Mouse (Mus musculus) B cell, adult 2 months (primary cell): ENCODE data around the gene Cmss1.

Experiments used
- DNase-seq, 2 experiments: peaks; one replicate each; pipeline ENCODE4 v3.0.0; 2022

Cmss1 gene

DNA sequence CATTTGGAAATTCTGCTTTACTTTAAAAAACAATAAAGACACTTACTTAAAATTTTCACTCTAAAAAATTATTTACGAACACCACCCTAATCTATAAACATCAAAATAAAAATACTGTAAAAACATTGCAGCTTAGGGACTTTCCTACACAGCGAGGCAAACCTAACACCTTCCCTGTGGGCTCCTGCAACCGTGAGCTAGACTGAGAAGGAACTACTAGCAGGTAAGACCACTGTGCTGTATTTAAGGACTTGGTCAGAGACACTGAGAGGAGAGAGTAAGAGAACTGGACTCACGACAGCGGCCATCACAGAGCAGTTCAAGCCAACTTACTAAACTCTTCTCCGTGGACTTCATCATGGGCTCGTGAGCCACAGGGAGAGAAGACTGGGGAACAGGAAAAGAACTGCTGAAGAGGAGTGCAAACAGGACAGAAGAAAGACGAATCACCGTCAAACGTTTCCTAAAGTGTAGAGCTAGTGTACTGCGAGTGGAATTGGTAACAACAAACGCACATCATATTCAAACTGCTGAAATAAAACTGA lies 136.3 kb downstream of the Cmss1 start:
- DNase-seq = peak; percentile 38 to 40

DNA sequence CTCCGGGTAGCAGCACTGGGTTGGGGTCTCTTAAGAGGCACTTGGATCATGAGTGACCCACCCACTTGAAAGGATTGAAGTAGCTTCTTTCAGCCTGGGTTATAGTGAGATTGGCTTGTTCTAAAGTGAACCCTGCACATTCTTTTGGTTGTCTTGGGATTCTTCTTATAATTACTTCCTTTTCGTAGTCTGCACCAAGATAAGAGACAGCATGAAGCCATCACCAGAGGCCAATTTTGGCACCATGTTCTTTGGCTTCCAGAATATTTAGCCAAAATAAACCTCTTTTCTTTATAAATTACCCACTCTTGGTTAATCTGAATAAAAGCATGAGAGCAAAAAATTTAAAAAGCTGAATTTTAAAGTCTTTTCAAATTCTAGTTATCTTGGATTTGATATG lies 136.8 kb downstream of the Cmss1 start:
- DNase-seq = no peak

DNA sequence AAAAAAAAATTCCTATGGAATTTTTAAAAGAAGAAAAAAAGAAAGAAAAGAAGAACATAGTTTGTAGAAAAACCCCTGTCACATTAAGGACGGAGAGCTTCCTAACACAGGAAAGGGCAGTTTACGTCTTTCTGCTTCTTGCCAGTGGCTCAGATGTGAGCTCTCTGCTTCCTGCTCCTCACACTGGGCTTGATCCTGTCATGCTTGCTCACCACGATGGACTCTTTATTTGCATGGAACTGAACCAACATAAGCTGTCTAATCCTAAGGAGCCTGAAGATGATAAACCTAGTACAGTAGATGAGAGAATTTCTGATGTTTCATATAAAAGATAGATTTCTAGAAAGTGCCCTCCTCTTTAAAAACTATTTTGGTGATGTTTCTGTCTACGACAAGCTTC lies 137.4 kb downstream of the Cmss1 start:
- no peak for DNase-seq

DNA sequence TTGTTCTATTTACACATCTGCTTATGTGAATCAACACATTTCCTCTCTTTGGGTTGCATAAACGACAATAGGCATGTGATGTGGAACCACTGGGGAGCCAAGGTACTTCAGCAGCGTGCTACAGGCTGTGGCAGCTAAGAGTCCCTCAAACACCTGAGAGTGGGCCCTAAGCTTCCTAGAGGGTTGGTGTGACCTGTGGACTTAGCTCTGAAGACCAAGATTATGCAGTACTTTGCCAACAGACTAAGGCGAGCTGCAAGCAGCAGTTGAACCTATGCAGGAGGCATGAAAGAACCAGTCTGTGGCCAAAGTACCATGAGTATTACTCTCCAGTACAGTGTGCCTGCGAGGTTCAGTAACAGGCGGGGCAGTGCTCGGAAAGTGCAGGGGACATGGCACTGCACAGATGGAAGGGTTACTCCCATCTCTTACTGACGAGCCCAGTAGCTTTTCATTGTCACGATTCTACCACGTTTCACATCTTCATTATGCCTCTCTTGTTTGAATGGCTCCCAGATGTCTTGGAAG lies 141.2 kb downstream of the Cmss1 start:
- no peak for DNase-seq

DNA sequence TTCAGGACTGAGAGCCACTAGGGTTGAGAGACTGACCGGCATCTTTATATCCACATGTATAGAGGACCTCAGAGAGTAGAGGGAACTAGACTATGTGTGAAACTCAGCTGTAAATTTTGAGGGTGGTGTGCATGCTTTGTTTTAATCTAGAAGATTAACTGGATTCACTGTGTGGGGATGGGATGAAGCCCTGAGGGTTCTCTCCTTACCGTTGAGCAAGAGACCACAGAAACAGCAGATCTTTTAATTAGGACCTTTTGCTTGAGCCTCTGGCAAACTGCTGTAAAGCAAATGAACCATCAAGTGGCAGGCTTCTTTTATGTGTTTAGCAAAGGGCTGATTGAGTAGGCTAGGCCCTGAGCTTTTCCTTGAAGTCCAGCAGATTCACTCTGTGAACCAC lies 150.7 kb downstream of the Cmss1 start:
- no peak for DNase-seq

DNA sequence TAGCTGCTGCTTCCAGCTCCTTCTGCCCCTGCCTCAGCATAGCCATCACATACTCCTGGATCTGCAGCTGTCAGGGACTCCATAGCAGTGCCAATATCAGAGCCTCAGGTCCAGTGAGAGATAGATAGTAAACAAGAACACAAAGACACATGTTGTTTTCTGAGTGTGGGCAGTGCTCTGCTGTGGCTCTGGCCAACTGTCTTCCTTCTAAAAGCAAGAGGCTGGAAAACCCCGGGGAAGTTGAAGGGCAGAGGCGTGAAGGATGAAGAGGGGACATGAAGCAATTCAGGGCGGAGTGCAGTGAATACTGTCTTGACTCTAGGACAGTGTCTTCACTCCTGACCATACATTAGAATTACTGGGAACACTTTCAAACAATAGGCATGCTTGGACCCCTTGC lies 151.1 kb downstream of the Cmss1 start:
- DNase-seq = no peak

DNA sequence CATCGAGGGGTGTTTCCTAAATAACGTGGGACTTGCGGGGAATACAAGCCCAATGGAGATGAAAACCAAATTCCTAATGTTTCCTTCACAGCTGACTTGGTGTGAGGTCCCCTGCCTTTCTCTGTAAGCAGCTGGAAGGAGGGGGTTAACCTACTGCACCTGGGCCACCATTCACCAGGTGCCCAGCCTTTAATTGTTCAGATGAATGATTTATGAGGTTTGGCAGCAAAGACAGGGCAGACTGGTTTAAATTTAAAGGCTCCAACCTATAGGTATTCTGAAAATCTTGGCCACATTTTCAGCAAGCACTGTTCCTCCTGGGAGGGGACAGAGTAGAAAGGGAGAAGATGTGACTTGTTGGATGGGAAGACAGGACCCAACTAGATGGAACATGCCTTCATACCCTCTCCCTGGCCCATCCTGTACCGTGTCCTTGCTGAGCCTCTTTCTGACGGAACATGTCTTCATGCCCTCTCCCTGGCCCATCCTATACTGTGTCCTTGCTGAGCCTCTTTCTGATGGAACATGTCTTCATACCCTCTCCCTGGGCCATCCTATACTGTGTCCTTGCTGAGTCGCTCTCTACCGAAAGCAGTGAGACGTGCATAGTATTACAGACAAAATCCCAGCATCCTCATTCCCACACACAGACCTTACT lies 152.4 kb downstream of the Cmss1 start:
- DNase-seq = no peak

DNA sequence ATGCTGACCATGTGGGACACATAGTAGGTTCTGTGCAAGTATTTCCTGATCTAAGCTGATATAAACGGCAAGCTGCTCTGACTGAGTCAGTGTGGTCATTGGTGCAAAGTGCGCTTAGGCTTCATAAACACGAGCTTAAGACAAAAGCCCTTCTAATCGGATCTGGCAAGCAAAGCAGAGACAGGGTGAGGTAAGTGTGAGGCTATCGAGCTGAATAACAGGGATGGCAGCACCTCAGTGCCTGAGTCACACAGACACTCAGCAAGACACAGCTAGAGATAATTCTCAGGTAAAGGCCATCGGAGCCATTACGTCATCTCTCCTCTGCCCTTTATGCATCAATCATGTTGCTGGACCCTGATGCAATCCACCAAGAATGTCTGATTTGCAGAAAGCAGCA lies 153.7 kb downstream of the Cmss1 start:
- no peak for DNase-seq

DNA sequence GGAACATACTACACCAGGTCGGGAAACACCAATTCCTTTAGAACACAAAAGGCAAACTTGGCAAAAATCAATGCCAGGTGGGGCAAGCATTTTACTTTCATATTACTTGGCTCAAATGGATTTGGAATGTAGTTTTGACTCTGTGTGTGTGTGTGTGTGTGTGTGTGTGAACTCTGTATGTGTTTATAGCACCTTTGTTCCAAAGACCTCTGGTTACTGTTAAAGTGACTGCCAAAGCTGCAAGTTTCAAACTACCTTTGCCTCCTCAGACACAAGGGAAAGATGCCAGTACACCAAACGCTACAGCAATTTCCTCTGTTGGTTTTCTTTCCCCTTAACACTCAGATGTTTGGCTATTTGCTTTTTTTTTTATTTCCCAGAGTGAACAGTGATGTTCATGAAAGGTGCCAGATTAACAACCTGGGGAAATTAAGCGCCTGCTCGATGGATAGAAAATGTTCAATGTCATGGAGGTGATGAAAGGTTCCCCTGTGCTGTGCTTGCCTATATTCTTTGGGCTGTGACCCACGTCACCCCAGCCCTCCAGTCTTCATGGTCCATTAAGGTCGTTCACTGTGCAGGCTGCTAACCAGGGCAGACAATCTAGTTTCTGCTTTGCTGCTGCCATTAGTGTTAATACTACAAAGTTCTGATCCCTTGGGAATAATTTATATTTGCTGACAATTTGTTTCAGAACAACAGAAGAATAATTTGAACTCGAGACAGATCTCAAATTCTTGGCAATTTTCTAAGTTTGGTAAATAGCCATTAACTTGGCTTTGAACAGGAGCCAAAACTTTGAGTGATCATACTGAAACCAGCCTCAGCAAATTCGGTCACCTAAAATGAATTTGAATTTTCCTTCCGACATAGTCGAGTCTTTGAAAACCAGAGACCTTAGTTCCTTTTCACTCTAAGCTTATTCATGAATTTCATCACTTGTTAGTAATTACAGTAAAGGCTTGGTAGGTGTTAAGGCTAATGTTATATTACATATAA lies 161.3 kb downstream of the Cmss1 start:
- peak in 1 of 2 experiments; percentile 15 for DNase-seq

DNA sequence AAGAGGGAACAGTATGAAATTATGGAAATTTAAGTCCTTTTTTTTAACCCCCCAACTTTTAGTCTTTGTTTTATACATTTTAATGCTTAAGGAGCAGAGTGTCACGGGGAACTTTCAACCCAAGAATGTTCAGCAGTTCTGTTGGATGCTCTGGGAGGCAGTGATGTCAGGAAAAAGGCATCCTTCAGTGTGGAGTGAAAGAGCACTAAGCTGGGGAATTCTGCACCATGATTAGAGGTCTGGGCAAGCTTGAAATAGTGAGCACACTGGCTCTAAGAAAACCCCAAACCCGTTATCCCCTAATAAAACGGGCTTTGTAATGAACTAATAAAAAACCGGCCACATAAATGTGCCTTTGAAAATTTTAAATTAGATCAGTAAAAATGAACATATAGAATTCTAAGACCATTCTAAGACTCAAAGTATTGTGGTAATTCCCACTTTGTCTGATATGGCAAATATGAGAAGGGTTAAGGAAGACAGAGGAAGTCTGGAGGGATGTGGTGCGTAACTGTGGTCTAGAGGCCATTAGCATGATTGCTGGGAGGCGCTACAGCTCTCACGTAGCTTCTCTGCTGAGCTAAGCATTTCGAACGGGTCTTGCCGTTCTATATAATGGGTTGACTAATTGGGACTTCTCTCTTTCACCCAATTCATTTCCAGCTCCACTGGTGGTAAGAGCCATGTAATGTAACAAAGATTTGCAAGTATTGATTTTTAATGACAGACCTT lies 165.8 kb downstream of the Cmss1 start:
- DNase-seq = peak; percentile 21 to 29

DNA sequence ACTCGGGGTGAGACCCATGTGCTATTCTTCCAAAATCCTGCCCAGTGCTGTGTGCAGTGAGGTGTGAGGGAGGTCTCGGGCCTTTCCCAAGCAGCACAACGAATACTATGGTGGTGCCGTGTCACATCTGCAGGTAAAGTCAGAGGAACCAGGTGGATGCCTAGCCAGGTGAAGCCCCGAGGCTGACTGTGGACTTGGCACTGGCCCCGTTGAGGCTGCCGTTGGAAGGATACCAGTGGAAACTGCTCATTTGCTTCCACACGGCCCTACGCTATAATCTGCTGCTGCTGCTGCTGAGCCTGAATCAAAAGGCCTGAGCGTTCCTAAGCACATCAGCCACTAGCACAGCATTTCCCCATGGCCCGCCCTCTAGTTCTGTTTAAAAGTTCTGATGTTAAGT lies 167.5 kb downstream of the Cmss1 start:
- DNase-seq = no peak

DNA sequence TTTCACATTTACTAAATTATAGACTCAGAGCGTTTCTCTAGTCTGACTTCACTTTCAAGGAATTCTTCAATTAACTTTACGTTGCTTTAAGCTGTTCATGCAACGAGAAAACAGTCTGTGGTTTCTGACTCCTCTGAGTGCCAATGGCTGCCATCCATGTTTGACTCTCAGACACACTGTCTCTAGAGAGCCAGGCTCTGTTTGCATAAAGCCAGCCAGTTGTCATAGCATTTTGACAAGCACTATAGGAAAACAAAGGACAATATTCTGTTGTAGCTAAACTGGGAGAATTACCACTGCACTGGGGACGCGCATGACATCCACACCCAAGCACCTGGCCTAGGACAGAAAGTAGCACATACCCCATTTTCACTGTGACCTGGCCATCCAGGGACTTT lies 168.4 kb downstream of the Cmss1 start:
- no peak for DNase-seq

DNA sequence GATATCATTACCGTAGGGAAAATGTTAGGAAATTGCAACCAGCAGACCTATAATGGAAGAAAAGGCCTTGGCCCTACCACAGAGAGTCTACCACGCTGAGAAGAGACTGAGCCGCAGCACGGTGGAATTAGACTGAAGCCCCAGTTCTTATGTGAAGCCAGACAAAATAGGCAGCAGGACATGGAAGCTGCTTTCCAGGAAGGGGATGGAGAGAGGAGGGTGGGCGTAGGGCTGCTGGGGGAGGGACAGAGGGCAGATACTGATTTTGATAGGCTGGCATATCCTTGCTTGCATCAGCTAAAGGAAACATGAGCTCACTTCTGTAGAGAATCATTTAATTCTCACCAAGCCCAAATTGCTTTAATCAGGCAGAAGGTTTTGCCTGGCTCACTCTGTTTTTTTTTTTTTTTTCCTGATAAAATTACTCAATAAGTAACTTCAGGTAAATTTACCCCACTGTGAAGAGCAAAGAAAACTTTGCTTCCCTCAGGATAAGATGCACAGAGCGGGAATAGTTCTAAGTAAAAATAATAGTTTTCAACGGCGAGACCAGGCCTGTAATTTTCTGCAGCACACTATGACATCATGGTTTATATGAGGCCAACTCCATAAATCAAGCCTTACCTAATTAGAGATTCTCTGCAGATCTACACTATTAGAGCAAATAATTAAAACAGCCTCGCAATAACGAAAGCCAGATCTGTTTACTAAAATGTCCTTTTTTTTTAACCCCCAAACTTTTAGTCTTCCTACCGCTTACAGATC lies 169.0 kb downstream of the Cmss1 start:
- no peak for DNase-seq

DNA sequence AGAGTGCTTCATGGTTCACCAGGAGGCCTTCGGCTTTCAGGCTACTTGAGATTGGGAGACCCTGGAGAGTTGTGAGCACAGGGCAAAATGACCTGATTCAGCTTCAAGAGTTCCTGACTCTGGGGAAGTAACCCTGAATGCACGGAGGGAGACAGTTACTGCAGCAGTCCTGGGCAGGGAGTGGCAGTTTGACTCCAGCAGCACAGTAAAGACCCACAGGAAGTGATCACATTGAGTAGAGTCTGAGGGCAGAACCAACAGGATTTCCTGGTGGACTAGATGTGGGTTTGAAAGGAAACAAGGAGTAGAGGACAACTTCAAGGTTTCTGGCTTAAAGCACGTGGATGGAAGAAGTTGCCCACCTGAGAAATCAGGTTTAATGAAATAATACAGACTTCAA lies 172.0 kb downstream of the Cmss1 start:
- peak; percentile 15 to 29 for DNase-seq

DNA sequence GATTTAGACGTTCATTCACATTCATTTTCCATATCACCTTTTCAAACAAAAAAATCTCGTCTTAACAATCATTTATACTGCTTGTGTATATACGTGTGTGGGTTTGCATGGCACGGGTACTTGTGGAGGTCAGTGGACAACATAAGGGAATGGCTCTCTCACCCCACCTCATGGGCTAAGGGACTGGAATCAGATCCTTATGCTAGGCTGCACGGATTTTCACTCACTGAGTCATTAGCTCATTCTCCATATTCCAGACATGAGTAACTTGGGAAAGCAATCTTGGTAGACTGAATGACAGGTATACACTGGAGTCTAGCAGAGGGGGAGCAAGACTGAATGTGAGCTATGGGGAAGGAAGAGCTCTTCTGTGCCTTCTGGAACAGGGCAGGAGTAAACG lies 173.0 kb downstream of the Cmss1 start:
- no peak for DNase-seq

DNA sequence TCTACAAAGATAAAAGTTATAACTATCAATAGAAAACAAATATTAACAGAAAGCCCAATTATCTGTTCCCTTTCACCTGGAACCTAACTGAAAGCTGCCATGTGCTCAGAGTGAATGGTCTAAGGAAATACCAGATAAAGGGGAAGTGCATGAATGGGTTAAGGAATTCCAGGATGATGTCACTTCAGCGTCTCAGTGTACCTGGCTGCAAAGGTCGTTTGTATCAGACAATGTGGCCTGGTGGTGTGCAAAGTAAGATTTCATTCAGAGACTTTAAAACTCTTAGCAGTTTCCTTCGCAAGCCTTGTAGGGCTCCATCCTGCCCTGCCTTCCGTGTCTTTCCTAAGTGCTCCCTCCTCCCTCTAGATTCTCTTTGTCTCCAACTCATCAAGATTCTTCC lies 173.5 kb downstream of the Cmss1 start:
- DNase-seq = no peak

DNA sequence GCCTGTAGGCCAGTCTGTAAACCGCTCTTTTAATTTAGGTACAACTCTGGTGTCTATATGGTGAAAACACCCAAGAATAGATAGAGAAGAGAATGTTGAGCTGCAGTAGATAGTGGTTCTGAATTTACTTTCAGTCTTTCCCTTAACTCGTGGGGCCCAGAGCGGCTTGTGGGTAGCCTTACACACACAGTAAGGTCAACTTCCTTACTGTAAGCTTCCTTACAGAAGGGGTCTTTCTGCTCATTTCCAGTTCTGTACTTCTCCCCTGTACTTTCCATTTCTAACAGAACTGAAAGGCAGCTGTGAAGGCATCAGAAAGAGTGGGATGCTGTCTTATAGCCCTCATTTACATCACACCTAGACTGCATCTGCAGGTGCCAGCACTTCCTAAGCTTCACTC lies 175.4 kb downstream of the Cmss1 start:
- DNase-seq = no peak

DNA sequence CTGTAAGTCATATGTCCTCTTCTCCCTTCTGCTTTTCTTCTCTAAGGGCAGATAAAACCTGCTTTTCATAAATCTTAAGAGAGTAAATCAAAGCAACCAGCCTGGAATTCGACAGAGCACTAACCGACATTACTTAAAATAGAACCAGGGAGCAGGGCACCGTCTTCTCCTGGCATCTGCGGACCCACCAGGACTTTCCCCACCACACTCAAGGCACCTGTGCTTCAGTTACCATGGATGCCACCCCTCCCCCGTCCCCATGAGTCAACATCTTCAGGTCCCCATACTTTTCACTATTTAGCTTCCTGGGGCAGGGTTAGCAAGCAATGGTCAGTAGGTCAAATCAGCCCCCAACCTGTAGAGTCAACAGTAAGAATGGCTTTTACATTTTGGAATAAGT lies 177.7 kb downstream of the Cmss1 start:
- DNase-seq = no peak

DNA sequence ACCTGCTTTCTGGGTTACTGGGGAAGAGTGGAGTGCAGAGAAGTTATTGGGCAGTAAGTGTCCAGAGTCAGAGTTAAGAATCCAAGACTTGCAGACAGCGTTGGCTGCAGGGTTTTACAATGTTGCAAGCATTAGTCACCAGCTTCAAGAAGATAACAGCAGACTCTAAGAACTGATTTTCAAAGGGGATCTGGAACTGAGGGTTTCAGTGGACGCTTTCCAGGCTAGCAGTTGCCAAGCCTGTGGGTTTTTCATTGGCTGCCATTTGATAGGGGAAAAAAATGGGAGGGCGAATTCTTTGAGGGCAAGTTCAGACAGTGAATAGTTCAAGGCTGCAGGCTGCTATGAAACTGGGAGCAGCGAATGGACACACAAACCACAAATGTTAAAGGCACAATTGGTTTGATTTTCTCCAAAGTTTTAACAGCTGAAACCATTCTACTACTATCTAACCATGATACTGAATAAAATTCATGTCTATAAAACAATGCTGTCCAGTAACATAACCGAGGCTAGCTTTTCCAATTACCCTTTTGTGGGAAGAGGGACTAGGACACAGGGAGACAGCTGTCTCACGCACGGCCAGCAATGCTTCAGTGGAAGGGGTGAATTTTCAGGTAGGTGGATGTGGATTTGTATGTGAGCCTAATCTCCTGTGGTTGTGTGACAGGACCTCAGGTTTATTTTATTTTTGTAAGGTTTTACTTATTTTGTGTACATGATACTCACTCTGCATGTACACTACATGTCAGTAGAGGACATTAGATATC lies 179.0 kb downstream of the Cmss1 start:
- DNase-seq = no peak

DNA sequence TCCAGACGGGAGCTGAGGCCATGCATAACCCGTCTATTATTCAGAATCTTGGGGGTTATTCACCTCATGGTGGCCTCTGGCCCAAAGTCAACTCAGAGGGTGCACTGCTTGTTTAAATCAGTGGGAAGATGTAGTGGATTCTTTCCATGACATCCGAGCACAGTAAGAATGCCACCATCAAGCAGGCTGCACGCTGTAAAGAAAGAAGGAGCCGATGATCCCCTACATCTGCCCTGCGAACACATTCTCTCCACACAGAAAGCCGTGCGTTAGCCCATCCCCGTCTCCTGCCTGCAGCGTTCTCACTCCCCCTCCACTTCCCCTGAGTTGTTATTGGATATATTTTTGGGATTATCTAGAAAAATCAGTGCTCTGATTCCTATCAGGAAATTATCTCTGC lies 180.0 kb downstream of the Cmss1 start:
- no peak for DNase-seq

DNA sequence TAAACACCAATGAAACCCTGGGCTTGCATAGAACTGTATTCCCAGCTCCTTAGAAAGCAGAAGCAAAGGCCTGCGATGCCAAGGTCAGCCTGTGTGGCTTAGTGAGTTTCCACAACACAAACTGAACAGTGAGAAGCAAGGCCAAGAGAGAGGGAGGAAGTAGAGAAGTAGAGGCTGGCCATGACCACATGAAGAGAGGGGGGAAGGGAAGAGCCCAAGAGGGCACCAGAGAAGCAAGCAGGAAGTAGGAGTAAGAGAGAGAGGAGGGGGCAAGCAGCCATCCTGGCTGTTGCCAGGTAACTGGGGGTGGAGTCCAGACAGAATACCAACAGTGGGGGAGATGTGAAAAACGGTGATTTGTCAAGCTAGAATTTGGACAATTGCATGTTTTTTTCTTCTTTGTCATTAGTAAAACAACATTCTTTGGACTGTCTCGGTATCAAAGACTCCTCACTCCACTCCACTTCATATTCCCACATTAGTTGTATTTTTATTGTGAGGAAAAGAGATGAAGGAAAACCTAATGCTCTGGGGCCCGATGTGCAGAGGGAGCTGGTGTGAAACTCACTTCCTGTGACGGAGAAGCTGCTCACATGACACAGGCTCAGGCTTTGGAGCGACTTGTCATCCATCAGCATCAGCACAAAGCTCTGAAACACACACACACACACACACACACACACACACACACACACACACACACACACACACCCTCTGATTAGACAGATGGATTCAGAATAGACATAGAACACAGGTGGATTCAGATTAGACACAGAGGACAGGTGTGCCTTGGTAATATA lies 183.5 kb downstream of the Cmss1 start:
- DNase-seq = peak; percentile 77 to 81
